Mouse (Mus musculus): Measurements from ENCODE around the gene Sptbn2. TPM values are rescaled to one million over a fixed set of nuclear protein-coding genes. Genes with fewer than 3 reads are reported as not detected.

Sptbn2 gene
- polyA plus RNA-seq, 1 experiment from 2014 or later = 38.4 TPM

DNA sequence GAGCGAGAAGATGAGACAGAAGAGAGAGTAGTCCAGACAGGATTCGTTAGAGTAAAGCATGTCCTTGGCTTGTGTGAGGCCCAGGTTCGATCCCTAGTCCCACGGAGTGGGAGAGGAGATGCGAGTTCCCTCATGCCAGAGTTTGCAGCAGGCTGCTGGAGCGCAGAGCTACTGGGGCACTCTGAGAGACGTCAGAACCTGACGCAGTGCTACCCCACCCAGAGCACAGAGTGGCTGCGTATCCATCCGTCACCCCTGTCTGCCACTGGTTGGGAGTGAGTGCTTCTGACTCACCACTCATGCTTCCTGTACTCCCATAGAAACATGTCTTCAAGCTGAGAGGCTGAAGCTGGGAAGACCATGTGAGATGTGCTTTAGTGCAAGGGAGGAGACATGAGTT, 30.5 kb downstream of the Sptbn2 start:
- Histone ChIP-seq H3K9me3 (ENCODE audit: control insufficient read depth, low read length) (no peaks in the 10 kb centered on the region), H3K4me3 (replicated peaks; ENCODE audit: low read length) (no peak overlapping the region), H3K9ac (no peak overlapping the region), H3K27me3 (ENCODE audit: control insufficient read depth, insufficient read depth, low read length) (no peaks in the 10 kb centered on the region), H3K4me2 (replicated peaks) (no peak overlapping the region), H3K27ac (no peak overlapping the region), H3K4me1 (replicated peaks; ENCODE audit: control insufficient read depth, insufficient read depth, low read length) (no peaks in the 10 kb centered on the region), H3K36me3 (replicated peaks; ENCODE audit: control insufficient read depth, insufficient read depth) (peaks cover 98% of the 10 kb centered on the region)
- WGBS = 81% methylated on average over 10 of the region's 10 CpGs
- no peak for DNase-seq (ENCODE audit: low spot score)
- ATAC-seq (ENCODE audit: low FRiP score) = no peak

- DNase-seq (ENCODE audit: low spot score) (no peak), ATAC-seq (ENCODE audit: low FRiP score) (no peak)
- Histone ChIP-seq H3K9me3 (ENCODE audit: control insufficient read depth, low read length) (no peaks in the 10 kb centered on the region), H3K9ac (no peak overlapping the region), H3K36me3 (replicated peaks; ENCODE audit: control insufficient read depth, insufficient read depth) (peaks cover 98% of the 10 kb centered on the region), H3K4me1 (replicated peaks; ENCODE audit: control insufficient read depth, insufficient read depth, low read length) (no peaks in the 10 kb centered on the region), H3K4me3 (replicated peaks; ENCODE audit: low read length) (no peak overlapping the region), H3K27me3 (ENCODE audit: control insufficient read depth, insufficient read depth, low read length) (no peaks in the 10 kb centered on the region), H3K27ac (no peak overlapping the region), H3K4me2 (replicated peaks) (no peak overlapping the region)
- WGBS = 93% methylated on average over 6 of the region's 6 CpGs
These were observed 31.3 kb downstream of the Sptbn2 start for GRCm38 (mm10) chr19:4742229-4742628.

- Histone ChIP-seq H3K9ac (no peak overlapping the region), H3K4me1 (replicated peaks; ENCODE audit: control insufficient read depth, insufficient read depth, low read length) (no peaks in the 10 kb centered on the region), H3K4me2 (replicated peaks) (no peak overlapping the region), H3K27me3 (ENCODE audit: control insufficient read depth, insufficient read depth, low read length) (no peaks in the 10 kb centered on the region), H3K9me3 (ENCODE audit: control insufficient read depth, low read length) (no peaks in the 10 kb centered on the region), H3K36me3 (replicated peaks; ENCODE audit: control insufficient read depth, insufficient read depth) (peaks cover 98% of the 10 kb centered on the region), H3K27ac (no peak overlapping the region), H3K4me3 (replicated peaks; ENCODE audit: low read length) (no peak overlapping the region)
- 44% methylated on average over 5 of the region's 5 CpGs for WGBS
- peak; percentile 52 for DNase-seq (ENCODE audit: low spot score)
- no peak for ATAC-seq (ENCODE audit: low FRiP score)
These were observed 32.6 kb downstream of the Sptbn2 start for GRCm38 (mm10) chr19:4743524-4743923.

- DNase-seq (ENCODE audit: low spot score) (no peak), ATAC-seq (ENCODE audit: low FRiP score) (no peak)
- Histone ChIP-seq H3K4me1 (replicated peaks; ENCODE audit: control insufficient read depth, insufficient read depth, low read length) (no peaks in the 10 kb centered on the region), H3K27me3 (ENCODE audit: control insufficient read depth, insufficient read depth, low read length) (no peaks in the 10 kb centered on the region), H3K4me3 (replicated peaks; ENCODE audit: low read length) (no peak overlapping the region), H3K9ac (no peak overlapping the region), H3K27ac (no peak overlapping the region), H3K4me2 (replicated peaks) (no peak overlapping the region), H3K36me3 (replicated peaks; ENCODE audit: control insufficient read depth, insufficient read depth) (peaks cover 98% of the 10 kb centered on the region), H3K9me3 (ENCODE audit: control insufficient read depth, low read length) (no peaks in the 10 kb centered on the region)
- 79% methylated on average over 14 of the region's 14 CpGs for WGBS
These were observed 33.1 kb downstream of the Sptbn2 start for GRCm38 (mm10) chr19:4744026-4744425.

- whole genome bisulfite sequencing = 76% methylated on average over 9 of the region's 9 CpGs
- H3K36me3 ChIP-seq (replicated peaks; ENCODE audit: control insufficient read depth, insufficient read depth) = peaks cover 98% of the 10 kb centered on the region
- H3K9me3 ChIP-seq (ENCODE audit: control insufficient read depth, low read length) = no peaks in the 10 kb centered on the region
- DNase-seq (ENCODE audit: low spot score) = peak; percentile 47
- H3K4me3 ChIP-seq (replicated peaks; ENCODE audit: low read length) = no peak overlapping the region
- no peak overlapping the region for H3K9ac ChIP-seq
- H3K27me3 ChIP-seq (ENCODE audit: control insufficient read depth, insufficient read depth, low read length) = no peaks in the 10 kb centered on the region
- H3K4me2 ChIP-seq (replicated peaks) = no peak overlapping the region
- no peak overlapping the region for H3K27ac ChIP-seq
- no peak for ATAC-seq (ENCODE audit: low FRiP score)
- H3K4me1 ChIP-seq (replicated peaks; ENCODE audit: control insufficient read depth, insufficient read depth, low read length) = no peaks in the 10 kb centered on the region
These were observed 34.1 kb downstream of the Sptbn2 start for GRCm38 (mm10) chr19:4745057-4745456.

- H3K4me3 ChIP-seq (replicated peaks; ENCODE audit: low read length) = no peak overlapping the region
- no peak overlapping the region for H3K9ac ChIP-seq
- no peak for DNase-seq (ENCODE audit: low spot score)
- H3K4me1 ChIP-seq (replicated peaks; ENCODE audit: control insufficient read depth, insufficient read depth, low read length) = no peaks in the 10 kb centered on the region
- H3K27me3 ChIP-seq (ENCODE audit: control insufficient read depth, insufficient read depth, low read length) = no peaks in the 10 kb centered on the region
- no peak overlapping the region for H3K4me2 ChIP-seq (replicated peaks)
- 96% methylated on average over 10 of the region's 10 CpGs for WGBS
- peaks cover 98% of the 10 kb centered on the region for H3K36me3 ChIP-seq (replicated peaks; ENCODE audit: control insufficient read depth, insufficient read depth)
- H3K9me3 ChIP-seq (ENCODE audit: control insufficient read depth, low read length) = no peaks in the 10 kb centered on the region
- no peak overlapping the region for H3K27ac ChIP-seq
- ATAC-seq (ENCODE audit: low FRiP score) = no peak
These were observed 34.7 kb downstream of the Sptbn2 start for GRCm38 (mm10) chr19:4745681-4746080.

- H3K27me3 ChIP-seq (ENCODE audit: control insufficient read depth, insufficient read depth, low read length) = no peaks in the 10 kb centered on the region
- peaks cover 98% of the 10 kb centered on the region for H3K36me3 ChIP-seq (replicated peaks; ENCODE audit: control insufficient read depth, insufficient read depth)
- no peak overlapping the region for H3K4me3 ChIP-seq (replicated peaks; ENCODE audit: low read length)
- 86% methylated on average over 14 of the region's 14 CpGs for WGBS
- H3K9ac ChIP-seq = no peak overlapping the region
- H3K4me2 ChIP-seq (replicated peaks) = no peak overlapping the region
- no peak overlapping the region for H3K27ac ChIP-seq
- no peak for ATAC-seq (ENCODE audit: low FRiP score)
- DNase-seq (ENCODE audit: low spot score) = no peak
- H3K9me3 ChIP-seq (ENCODE audit: control insufficient read depth, low read length) = no peaks in the 10 kb centered on the region
- no peaks in the 10 kb centered on the region for H3K4me1 ChIP-seq (replicated peaks; ENCODE audit: control insufficient read depth, insufficient read depth, low read length)
These were observed 35.6 kb downstream of the Sptbn2 start for GRCm38 (mm10) chr19:4746611-4747010.

DNA sequence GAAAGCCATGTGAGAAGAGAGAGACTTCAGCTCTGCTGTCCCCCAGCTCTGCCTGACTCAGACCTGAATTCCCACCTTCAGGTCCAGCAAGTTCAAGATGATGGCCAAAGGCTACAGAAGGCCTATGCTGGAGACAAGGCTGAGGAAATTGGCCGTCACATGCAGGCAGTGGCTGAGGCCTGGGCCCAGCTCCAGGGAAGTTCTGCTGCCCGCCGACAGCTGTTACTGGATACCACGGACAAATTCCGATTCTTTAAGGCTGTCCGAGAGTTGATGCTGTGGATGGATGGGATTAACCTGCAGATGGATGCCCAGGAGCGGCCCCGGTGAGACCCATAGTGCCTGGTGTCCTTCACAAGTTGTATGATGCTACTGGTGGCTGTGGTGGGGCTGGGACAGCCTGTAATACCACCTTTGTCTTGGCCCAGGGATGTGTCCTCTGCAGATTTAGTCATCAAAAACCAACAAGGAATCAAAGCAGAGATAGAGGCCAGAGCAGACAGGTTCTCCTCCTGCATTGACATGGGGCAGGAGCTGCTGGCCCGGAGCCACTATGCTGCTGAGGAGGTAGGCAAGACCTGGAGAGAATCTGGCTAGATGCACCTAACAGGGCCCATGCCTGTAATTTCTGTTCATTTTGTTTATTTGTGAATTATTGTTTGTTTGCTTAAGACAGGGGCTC, 36.8 kb downstream of the Sptbn2 start:
- Histone ChIP-seq H3K9me3 (ENCODE audit: control insufficient read depth, low read length) (no peaks in the 10 kb centered on the region), H3K4me1 (replicated peaks; ENCODE audit: control insufficient read depth, insufficient read depth, low read length) (no peaks in the 10 kb centered on the region), H3K9ac (no peak overlapping the region), H3K36me3 (replicated peaks; ENCODE audit: control insufficient read depth, insufficient read depth) (peaks cover 98% of the 10 kb centered on the region), H3K27me3 (ENCODE audit: control insufficient read depth, insufficient read depth, low read length) (no peaks in the 10 kb centered on the region), H3K4me2 (replicated peaks) (no peak overlapping the region), H3K27ac (no peak overlapping the region), H3K4me3 (replicated peaks; ENCODE audit: low read length) (no peak overlapping the region)
- no peak for ATAC-seq (ENCODE audit: low FRiP score)
- WGBS = 97% methylated on average over 9 of the region's 9 CpGs
- no peak for DNase-seq (ENCODE audit: low spot score)

DNA sequence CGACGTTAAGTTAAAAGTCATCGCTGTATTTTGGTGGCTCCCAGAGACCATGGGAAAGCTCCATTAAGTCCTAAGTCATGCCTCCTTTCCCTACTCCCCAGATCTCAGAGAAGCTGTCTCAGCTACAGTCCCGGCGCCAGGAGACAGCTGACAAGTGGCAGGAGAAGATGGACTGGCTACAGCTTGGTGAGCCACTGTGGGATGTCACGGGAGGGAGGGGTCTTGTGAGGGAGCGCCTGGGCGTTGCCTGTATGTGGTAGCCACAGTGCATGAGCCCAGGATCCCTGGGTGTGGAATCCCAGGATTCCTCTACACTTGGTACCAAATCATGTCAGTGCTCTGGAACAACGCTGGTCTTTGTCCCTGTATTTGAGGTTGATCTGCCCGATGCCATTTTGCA, 37.5 kb downstream of the Sptbn2 start:
- H3K4me3 ChIP-seq (replicated peaks; ENCODE audit: low read length) = no peak overlapping the region
- peaks cover 100% of the 10 kb centered on the region for H3K36me3 ChIP-seq (replicated peaks; ENCODE audit: control insufficient read depth, insufficient read depth)
- 89% methylated on average over 10 of the region's 10 CpGs for WGBS

DNA sequence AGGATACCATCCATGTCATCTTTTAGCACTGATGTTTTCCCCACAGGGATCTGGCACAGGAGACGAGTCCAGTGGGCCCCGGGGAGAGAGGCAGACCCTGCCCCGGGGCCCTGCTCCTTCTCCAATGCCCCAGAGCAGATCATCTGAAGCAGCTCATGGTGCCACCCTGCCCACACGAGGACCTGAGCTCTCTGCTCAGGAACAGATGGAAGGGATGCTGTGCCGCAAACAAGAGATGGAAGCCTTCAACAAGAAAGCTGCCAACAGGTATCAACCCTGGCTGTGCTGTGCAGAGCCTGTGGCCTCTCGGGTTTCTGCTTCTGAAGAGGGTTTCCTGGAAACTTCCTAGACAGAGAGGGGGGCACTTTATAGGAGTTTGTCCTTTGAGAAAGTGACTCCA, 39.0 kb downstream of the Sptbn2 start:
- Histone ChIP-seq H3K36me3 (replicated peaks; ENCODE audit: control insufficient read depth, insufficient read depth) (peaks cover 87% of the 10 kb centered on the region), H3K4me1 (replicated peaks; ENCODE audit: control insufficient read depth, insufficient read depth, low read length) (no peaks in the 10 kb centered on the region), H3K9me3 (ENCODE audit: control insufficient read depth, low read length) (no peaks in the 10 kb centered on the region), H3K27me3 (ENCODE audit: control insufficient read depth, insufficient read depth, low read length) (no peaks in the 10 kb centered on the region), H3K9ac (no peak overlapping the region), H3K4me3 (replicated peaks; ENCODE audit: low read length) (no peak overlapping the region), H3K4me2 (replicated peaks) (no peak overlapping the region), H3K27ac (no peak overlapping the region)
- DNase-seq (ENCODE audit: low spot score) (no peak), ATAC-seq (ENCODE audit: low FRiP score) (no peak)
- 89% methylated on average over 6 of the region's 6 CpGs for WGBS

More for the DNA sequence above, 37.5 kb downstream of the Sptbn2 start:
- no peaks in the 10 kb centered on the region for H3K4me1 ChIP-seq (replicated peaks; ENCODE audit: control insufficient read depth, insufficient read depth, low read length)
- DNase-seq (ENCODE audit: low spot score) = no peak
- no peaks in the 10 kb centered on the region for H3K27me3 ChIP-seq (ENCODE audit: control insufficient read depth, insufficient read depth, low read length)
- ATAC-seq (ENCODE audit: low FRiP score) = no peak
- H3K9ac ChIP-seq = no peak overlapping the region
- H3K9me3 ChIP-seq (ENCODE audit: control insufficient read depth, low read length) = no peaks in the 10 kb centered on the region
- no peak overlapping the region for H3K27ac ChIP-seq
- no peak overlapping the region for H3K4me2 ChIP-seq (replicated peaks)

Measured in hindbrain, embryonic 14.5 days (tissue).